Mouse (Mus musculus): ENCODE measurements at regions not wholly inside any gene's neighbourhood (a gene's known extent, or its start where the extent isn't known, plus 50 kb on each side); places are given as distances from the start of the nearest gene placed in this dataset.

- TF ChIP-seq CTCF (IDR thresholded peaks at IDR 0.05; ENCODE audit: control insufficient read depth, insufficient read depth, low read length) = no peak
- no peak for TF ChIP-seq POLR2A (IDR thresholded peaks at IDR 0.05; ENCODE audit: borderline replicate concordance, control insufficient read depth, low read depth, low read length)
Measured at GRCm38 (mm10) chr1:90273629-90273928, 69.8 kb downstream of the Ackr3 start.
